Mouse (Mus musculus) retina, adult 2 months (tissue): ENCODE results near the gene Ube3b.

Experiments
- DNase-seq: peaks from one replicate; pipeline ENCODE4 v3.0.0-alpha.2; 2012; ENCODE audit warnings: low read depth, low spot score

Ube3b gene

DNA sequence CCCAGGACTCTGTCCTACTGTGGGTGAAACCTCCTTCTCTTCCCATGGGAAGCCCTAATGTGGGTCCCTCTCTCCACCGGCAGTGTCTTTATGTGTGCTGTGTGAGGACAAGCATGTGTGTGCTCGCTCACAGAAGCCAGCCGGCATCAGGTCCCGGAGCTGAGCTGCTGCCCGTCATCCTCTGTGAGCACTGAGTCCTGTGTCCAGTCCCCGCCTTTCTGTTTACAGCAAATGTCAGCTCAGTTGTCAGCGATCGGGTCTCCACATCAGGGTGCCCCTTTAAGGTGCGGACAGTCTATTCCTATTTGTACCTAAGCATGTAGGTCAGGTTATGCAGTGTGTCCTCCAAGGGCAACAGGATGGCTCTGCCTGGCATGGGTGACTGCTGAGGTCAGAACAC is 6.8 kb upstream of the Ube3b start:
- DNase-seq: no peak

GRCm38 (mm10) chr5:114374409-114375213 is 5.8 kb upstream of the Ube3b start:
- no peak for DNase-seq

- DNase-seq: no peak
Measured at GRCm38 (mm10) chr5:114378177-114378920, 2.1 kb upstream of the Ube3b start.

DNA sequence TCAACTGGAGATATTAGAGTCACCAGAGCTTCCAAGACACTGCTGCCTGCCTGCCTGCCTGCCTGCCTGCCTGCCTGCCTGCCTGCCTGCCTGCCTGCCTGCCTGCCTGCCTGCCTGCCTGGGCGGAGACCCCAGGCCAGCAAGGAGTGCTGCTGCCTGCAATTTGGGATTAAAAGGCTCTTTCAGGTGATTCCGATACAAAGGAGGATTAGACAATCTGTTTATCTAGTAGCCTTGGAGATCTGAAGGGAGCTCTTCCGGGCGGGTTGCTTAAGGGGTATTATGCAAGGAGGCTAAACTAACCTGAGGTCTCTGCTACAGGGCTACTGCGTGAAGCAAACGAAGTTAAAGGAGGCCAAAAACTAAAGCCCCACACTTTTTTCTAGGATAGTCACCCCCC is 1.5 kb upstream of the Ube3b start:
- peak; percentile 30 for DNase-seq

GRCm38 (mm10) chr5:114379763-114380162 is 644 bp upstream of the Ube3b start:
- no peak for DNase-seq

GRCm38 (mm10) chr5:114381013-114381351 is 575 bp downstream of the Ube3b start:
- DNase-seq: no peak

DNA sequence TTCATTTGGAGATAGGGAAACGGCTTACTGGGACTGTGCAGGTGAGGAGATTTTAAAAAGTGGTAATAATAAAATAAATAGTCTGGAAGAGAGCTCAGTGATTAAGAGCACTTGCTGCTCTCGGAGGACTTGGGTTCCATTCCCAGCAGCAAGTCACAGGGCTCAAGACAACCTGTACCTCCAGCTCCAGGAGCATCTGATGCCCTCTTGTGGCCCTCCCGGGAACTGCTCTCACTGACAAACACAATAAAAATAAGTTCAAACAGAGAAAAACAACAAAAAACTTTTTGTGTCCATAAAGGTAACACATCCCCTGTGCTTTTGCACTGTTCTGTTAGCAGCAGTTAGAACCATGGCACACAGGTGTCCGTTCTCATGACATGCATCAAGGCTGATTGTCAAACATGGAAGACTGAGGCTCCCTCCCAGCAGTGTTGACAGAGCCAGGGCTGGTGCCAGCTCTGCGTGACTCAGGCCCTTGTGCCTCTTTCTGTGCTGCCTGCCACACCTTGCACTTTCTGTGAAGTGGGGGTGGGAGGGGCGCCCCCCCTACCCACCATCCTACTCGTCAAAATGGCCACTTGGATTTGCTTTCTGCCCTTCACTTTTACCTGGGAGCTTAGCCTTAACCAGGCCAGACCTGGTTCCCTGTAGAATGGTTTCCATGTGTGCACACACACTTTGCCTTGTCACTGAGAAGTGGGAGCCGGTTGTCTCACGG is 2.9 kb downstream of the Ube3b start:
- no peak for DNase-seq

- no peak for DNase-seq
Measured at GRCm38 (mm10) chr5:114384448-114384847, 4.0 kb downstream of the Ube3b start.

DNA sequence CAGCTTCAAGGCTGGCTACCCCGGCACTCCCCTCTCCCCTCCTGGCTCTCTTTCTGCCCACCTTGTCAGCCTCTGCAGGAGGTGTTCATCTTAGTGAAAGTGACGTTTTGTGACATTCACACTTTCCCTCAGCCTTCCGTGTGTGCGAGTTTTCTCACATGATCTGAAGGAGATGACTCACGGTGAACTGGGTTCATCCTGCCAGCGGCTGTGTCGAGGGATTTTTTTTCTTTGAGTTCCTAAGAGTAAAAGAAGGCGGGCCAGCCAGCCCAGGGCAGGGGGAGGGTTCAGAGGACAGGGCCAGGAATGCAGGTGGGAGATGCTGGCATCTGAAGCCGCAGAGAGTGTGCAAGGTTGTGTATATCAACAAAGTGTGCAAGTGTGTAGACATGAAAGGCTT is 12.8 kb downstream of the Ube3b start:
- DNase-seq: no peak

GRCm38 (mm10) chr5:114406592-114406991 is 26.2 kb downstream of the Ube3b start:
- no peak for DNase-seq

DNA sequence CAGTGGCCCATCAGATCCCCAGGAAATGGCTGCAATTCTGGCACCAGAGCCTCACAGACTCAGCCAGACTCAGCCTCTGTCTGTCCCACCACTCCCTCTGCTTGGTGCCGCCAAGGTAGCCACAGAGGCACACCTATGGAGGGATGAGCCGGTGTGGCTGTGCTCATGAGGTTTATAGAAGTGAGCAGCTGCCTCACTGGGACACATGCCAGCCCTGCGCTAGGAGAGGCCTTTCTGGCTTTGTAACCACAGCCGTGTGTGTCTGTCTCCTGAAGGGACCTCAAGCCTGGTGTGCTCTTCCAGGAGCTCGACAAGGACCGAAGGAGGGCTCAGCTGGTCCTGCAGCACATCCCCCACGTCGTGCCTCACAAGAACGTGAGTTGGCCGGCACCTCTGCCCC is 26.9 kb downstream of the Ube3b start:
- DNase-seq: no peak

GRCm38 (mm10) chr5:114407810-114408209 is 27.4 kb downstream of the Ube3b start:
- DNase-seq: no peak

DNA sequence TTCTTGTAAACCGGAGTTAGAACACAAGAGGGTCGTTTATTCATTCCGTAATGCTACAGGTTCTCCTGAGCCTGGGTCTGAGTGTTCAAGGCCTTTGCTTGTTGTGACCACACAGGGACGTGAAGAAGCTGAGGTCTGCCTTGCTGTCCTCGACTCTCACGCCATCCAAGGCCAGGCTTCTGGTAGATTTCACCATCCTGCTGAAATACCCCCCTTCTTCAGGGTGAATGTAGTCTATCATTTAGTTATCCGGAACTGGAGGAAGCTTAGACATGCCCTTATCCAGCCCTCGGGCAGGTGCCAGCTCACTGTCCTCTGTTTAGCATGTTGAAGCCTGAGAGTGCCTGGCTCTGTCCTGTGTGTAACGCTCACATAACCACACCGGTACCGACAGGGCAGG is 28.4 kb downstream of the Ube3b start:
- DNase-seq: no peak

DNA sequence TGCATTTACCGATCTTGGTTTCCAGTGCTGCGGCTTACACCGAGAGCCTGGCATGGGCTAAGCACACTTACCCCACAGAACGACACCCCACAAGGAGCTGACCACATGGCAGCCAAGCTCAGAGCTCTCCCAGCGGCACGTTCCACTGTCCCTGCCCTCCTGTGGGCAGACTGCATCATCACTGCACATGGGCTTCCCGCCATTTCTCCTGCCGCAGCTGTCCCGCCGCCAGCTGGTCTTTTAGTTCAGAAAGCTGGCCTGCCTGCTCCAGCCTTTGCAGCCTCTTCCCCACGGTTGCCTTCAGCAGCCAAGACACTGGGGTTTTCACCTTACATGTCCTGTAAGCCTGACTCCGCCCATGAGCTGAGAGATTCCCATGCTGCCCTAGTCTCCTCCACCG is 30.0 kb downstream of the Ube3b start:
- DNase-seq: no peak

DNA sequence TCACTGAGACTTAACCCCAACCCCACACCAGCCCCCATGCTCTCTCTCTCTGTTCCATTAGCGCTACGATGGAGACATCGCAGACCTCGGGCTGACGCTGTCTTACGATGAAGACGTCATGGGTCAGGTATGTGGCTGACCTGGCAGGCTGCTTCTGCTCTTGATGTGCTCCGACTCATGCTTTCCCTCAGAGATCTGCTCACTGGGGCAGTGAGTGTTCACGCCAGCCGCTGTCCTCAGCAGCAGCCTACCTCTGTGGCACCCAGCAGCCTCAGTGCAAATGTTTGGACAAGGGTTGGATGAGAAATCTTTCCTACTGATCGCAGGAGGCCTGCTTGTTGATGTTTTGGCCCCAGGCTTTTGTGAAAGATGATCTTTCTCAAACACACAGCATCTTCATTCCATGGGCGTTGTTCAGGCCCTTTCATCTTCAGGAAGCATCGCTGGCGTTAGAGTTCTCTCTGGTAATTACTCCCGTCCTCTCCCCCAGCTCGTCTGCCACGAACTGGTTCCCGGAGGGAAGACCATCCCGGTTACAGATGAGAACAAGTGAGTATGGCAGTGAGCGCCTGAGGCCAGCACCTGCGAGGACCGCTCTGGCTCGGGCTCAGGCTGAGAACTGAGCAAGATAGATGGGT is 32.1 kb downstream of the Ube3b start:
- DNase-seq: no peak

- no peak for DNase-seq
Measured at GRCm38 (mm10) chr5:114413067-114413735, 32.8 kb downstream of the Ube3b start.

DNA sequence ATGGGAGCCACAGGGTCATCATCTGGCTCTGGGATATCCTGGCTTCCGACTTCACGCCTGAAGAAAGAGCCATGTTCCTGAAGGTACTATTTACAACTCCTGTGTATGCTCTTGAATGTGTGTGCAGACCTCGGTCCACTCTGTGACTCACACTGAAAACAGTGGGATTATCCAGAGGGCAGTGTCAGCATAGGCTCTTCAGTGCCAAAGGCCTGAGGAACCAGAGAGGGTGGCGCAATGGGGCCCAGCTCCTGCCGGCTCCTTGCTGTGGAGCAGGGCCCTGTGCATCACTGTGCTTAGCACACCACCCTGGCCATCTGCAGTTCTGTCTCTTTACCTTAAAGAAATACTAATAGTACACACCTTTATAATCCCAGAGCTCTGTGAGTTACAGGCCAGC is 35.2 kb downstream of the Ube3b start:
- no peak for DNase-seq

DNA sequence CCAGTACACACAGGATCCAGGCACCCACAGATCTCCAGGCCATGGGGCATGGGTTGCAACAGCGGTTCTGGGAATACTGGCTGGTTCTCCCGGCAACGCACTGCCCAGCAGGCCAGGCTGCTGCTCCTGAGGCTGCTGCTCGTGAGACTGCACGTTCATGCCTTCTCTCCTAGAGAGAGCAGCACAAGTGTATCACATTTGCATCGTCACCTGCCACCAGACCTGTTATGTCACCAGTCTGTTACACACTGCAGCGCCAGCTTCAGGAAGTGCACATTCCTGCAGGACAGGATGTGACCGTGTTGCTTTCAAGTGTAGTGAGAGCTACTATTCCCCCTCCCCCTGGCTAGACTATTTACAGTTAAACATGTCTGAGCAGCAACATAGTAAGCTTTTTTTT is 36.4 kb downstream of the Ube3b start:
- no peak for DNase-seq

GRCm38 (mm10) chr5:114418541-114418940 is 38.1 kb downstream of the Ube3b start:
- no peak for DNase-seq

GRCm38 (mm10) chr5:114421561-114422298 is 41.3 kb downstream of the Ube3b start:
- DNase-seq: no peak

GRCm38 (mm10) chr5:114422591-114422990 is 42.2 kb downstream of the Ube3b start:
- no peak for DNase-seq
